Comparison of ENCODE assay signal across 13 mouse cellular contexts in genomic region chr11:78146707-78147543, GRCm38 (mm10). TPM values are rescaled to one million over a fixed set of nuclear protein-coding genes. Genes with fewer than 3 reads are reported as not detected.
DNase-seq lines count a peak whose midpoint lies in the region; ATAC-seq and TF ChIP-seq lines count a peak whose summit lies in the region.
"Had no signal": no experiment of that assay in that cellular context is flagged by ENCODE, and none has a peak within 500 bp of the region (broad histone marks: within the 10 kb centered on the region; RNA-seq: fewer than 3 reads in every experiment).

No protein-coding gene starts in this region.

- TF ChIP-seq CTCF in gastrocnemius, adult 2 months (IDR thresholded peaks at IDR 0.05), result peak; percentile 13; the same call in 1 of the 2 replicates
- TF ChIP-seq CTCF in kidney, postnatal 0 days (IDR thresholded peaks at IDR 0.05; ENCODE audit: low read depth), result no peak

- no peaks in the 10 kb centered on the region for H3K27me3 ChIP-seq in kidney, postnatal 0 days (ENCODE audit: insufficient read depth, low read length)
- no peaks in the 10 kb centered on the region for H3K27me3 ChIP-seq in kidney, embryonic 14.5 days (ENCODE audit: control insufficient read depth, insufficient read depth, low read length)
- H3K27me3 ChIP-seq in embryonic facial prominence, embryonic 14.5 days (replicated peaks; ENCODE audit: control insufficient read depth, insufficient read depth, low read length), result no peaks in the 10 kb centered on the region
- no peaks in the 10 kb centered on the region for H3K27me3 ChIP-seq in stomach, embryonic 15.5 days (replicated peaks)
- no peaks in the 10 kb centered on the region for H3K27me3 ChIP-seq in hindbrain, embryonic 14.5 days (ENCODE audit: control insufficient read depth, insufficient read depth, low read length)
- H3K27me3 ChIP-seq: forebrain, embryonic 15.5 days had no signal

- intact Hi-C loops in gastrocnemius, adult 2 months (cut with DNase I), result no loop called here

- no peaks in the 10 kb centered on the region for H3K4me1 ChIP-seq in kidney, postnatal 0 days (replicated peaks; ENCODE audit: insufficient read depth, low read length)
- H3K4me1 ChIP-seq in kidney, embryonic 14.5 days (ENCODE audit: control insufficient read depth, insufficient read depth, low read length), result no peaks in the 10 kb centered on the region
- H3K4me1 ChIP-seq in embryonic facial prominence, embryonic 14.5 days (ENCODE audit: control insufficient read depth, insufficient read depth, low read length), result no peaks in the 10 kb centered on the region
- H3K4me1 ChIP-seq in stomach, embryonic 15.5 days, result 0 out of 2 replicates have a peak, but pooled peaks cover 1% of the 10 kb centered on the region
- no peaks in the 10 kb centered on the region for H3K4me1 ChIP-seq in hindbrain, embryonic 14.5 days (replicated peaks; ENCODE audit: control insufficient read depth, insufficient read depth, low read length)

- H3K4me2 ChIP-seq in kidney, postnatal 0 days (ENCODE audit: low read length), result no peak overlapping the region
- H3K4me2 ChIP-seq in kidney, embryonic 14.5 days (replicated peaks; ENCODE audit: low read depth, low read length), result no peak overlapping the region
- H3K4me2 ChIP-seq in embryonic facial prominence, embryonic 14.5 days (ENCODE audit: low read depth, low read length), result no peak overlapping the region
- H3K4me2 ChIP-seq in stomach, embryonic 15.5 days, result no peak overlapping the region
- no peak overlapping the region for H3K4me2 ChIP-seq in hindbrain, embryonic 14.5 days (replicated peaks)
- H3K4me2 ChIP-seq: forebrain, embryonic 15.5 days; lung, embryonic 14.5 days had no signal

- H3K9ac ChIP-seq in kidney, postnatal 0 days (ENCODE audit: low read depth, low read length), result no peak overlapping the region
- no peak overlapping the region for H3K9ac ChIP-seq in kidney, embryonic 14.5 days (ENCODE audit: low read depth, low read length)
- no peak overlapping the region; the same call in 1 of the 2 replicates for H3K9ac ChIP-seq in embryonic facial prominence, embryonic 14.5 days (ENCODE audit: low read depth, low read length)
- no peak overlapping the region for H3K9ac ChIP-seq in stomach, embryonic 15.5 days
- no peak overlapping the region for H3K9ac ChIP-seq in hindbrain, embryonic 14.5 days
- H3K9ac ChIP-seq: forebrain, embryonic 15.5 days; lung, embryonic 14.5 days had no signal

- H3K9me3 ChIP-seq in kidney, postnatal 0 days (replicated peaks; ENCODE audit: low read length), result no peaks in the 10 kb centered on the region
- H3K9me3 ChIP-seq in kidney, embryonic 14.5 days (ENCODE audit: control insufficient read depth, low read length), result no peaks in the 10 kb centered on the region
- no peaks in the 10 kb centered on the region for H3K9me3 ChIP-seq in embryonic facial prominence, embryonic 14.5 days (ENCODE audit: control insufficient read depth, low read length)
- no peaks in the 10 kb centered on the region for H3K9me3 ChIP-seq in stomach, embryonic 15.5 days
- H3K9me3 ChIP-seq in hindbrain, embryonic 14.5 days (ENCODE audit: control insufficient read depth, low read length), result no peaks in the 10 kb centered on the region
- H3K9me3 ChIP-seq: forebrain, embryonic 15.5 days had no signal

- ATAC-seq in kidney, postnatal 0 days (replicated peaks; ENCODE audit: low FRiP score, low read depth), result peak; percentile 29; the same call in 1 of the 2 replicates
- no peak for ATAC-seq in kidney, embryonic 14.5 days (ENCODE audit: low FRiP score, low TSS enrichment)
- ATAC-seq in embryonic facial prominence, embryonic 14.5 days (ENCODE audit: low read depth), result peak; percentile 74; the same call in 1 of the 2 replicates
- peak; percentile 43; the same call in 1 of the 2 replicates for ATAC-seq in stomach, embryonic 15.5 days (ENCODE audit: insufficient read depth, low FRiP score, low read depth)
- ATAC-seq in hindbrain, embryonic 14.5 days (ENCODE audit: low FRiP score), result no peak
- ATAC-seq: forebrain, embryonic 15.5 days had no signal

- peaks cover 17% of the 10 kb centered on the region for H3K36me3 ChIP-seq in kidney, postnatal 0 days (ENCODE audit: insufficient read depth, low read length)
- peaks cover 42% of the 10 kb centered on the region; the same call in 1 of the 2 replicates for H3K36me3 ChIP-seq in kidney, embryonic 14.5 days (ENCODE audit: control insufficient read depth, insufficient read depth, low read length)
- peaks cover 75% of the 10 kb centered on the region for H3K36me3 ChIP-seq in embryonic facial prominence, embryonic 14.5 days (ENCODE audit: control insufficient read depth, insufficient read depth, low read length)
- H3K36me3 ChIP-seq in stomach, embryonic 15.5 days, result peaks cover 28% of the 10 kb centered on the region
- H3K36me3 ChIP-seq in hindbrain, embryonic 14.5 days (replicated peaks; ENCODE audit: control insufficient read depth, insufficient read depth), result peaks cover 88% of the 10 kb centered on the region

- no peak for DNase-seq in gastrocnemius, adult 2 months
- no peak for DNase-seq in gastrocnemius, postnatal 25 days
- no peak for DNase-seq in kidney, postnatal 0 days (ENCODE audit: low spot score)
- peak; percentile 47 for DNase-seq in embryonic facial prominence, embryonic 14.5 days (ENCODE audit: low spot score)
- no peak for DNase-seq in hindbrain, embryonic 14.5 days (ENCODE audit: low spot score)
- no peak for DNase-seq in cerebellum, adult 9-10 months
- DNase-seq: cerebellum, postnatal 36 days; kidney, adult 9 months; lung, embryonic 14.5 days; right cerebral cortex, postnatal 4 days had no signal

- 89% methylated on average over 6 of the region's 6 CpGs for WGBS in kidney, postnatal 0 days
- WGBS in kidney, embryonic 14.5 days, result 91% methylated on average over 6 of the region's 6 CpGs
- 75% methylated on average over 6 of the region's 6 CpGs for WGBS in embryonic facial prominence, embryonic 14.5 days
- WGBS in stomach, embryonic 15.5 days, result 75% methylated on average over 6 of the region's 6 CpGs
- 94% methylated on average over 6 of the region's 6 CpGs for WGBS in hindbrain, embryonic 14.5 days

- no peak overlapping the region for H3K4me3 ChIP-seq in gastrocnemius, adult 2 months
- H3K4me3 ChIP-seq in kidney, postnatal 0 days (replicated peaks; ENCODE audit: low read depth, low read length), result no peak overlapping the region
- H3K4me3 ChIP-seq in kidney, embryonic 14.5 days (ENCODE audit: low read length), result no peak overlapping the region
- no peak overlapping the region for H3K4me3 ChIP-seq in embryonic facial prominence, embryonic 14.5 days (ENCODE audit: low read depth, low read length)
- no peak overlapping the region for H3K4me3 ChIP-seq in stomach, embryonic 15.5 days (replicated peaks)
- H3K4me3 ChIP-seq in hindbrain, embryonic 14.5 days (replicated peaks; ENCODE audit: low read length), result no peak overlapping the region
- H3K4me3 ChIP-seq: forebrain, embryonic 15.5 days had no signal

- peak overlapping the region; percentile 44 for H3K27ac ChIP-seq in gastrocnemius, adult 2 months
- peak overlapping the region; percentile 56 for H3K27ac ChIP-seq in kidney, postnatal 0 days
- H3K27ac ChIP-seq in kidney, embryonic 14.5 days (ENCODE audit: low read depth, low read length), result no peak overlapping the region
- H3K27ac ChIP-seq in embryonic facial prominence, embryonic 14.5 days (replicated peaks; ENCODE audit: low read depth, low read length), result peak overlapping the region; percentile 61
- H3K27ac ChIP-seq in stomach, embryonic 15.5 days, result peak overlapping the region; percentile 73
- no peak overlapping the region for H3K27ac ChIP-seq in hindbrain, embryonic 14.5 days
- H3K27ac ChIP-seq: forebrain, embryonic 15.5 days had no signal

RNA-seq across cellular contexts. Expression of gene Traf4, which starts 18.5 kb away (rescaled TPM):
- 1 to 10 TPM; 2.1 to 2.8 TPM for total RNA-seq in gastrocnemius, adult 2 months (2021)
- 1 to 10 TPM; 2.9 to 4.0 TPM for total RNA-seq in gastrocnemius, postnatal 25 days (2021)
- 79.2 and 79.6 TPM in 2 replicates for polyA plus RNA-seq in kidney, postnatal 0 days (2015; fragmentation: Nextera tagmentation; extraction: Ambion mirVana)
- 68.2 and 111 TPM in 2 replicates for polyA plus RNA-seq in kidney, embryonic 14.5 days (2014; fragmentation: Nextera tagmentation; extraction: Ambion mirVana)
- 52.4 and 60.8 TPM in 2 replicates for polyA plus RNA-seq in embryonic facial prominence, embryonic 14.5 days (2014; fragmentation: Nextera tagmentation; extraction: Ambion mirVana)
- 57.3 and 67.4 TPM in 2 replicates for polyA plus RNA-seq in stomach, embryonic 15.5 days (2015; fragmentation: Nextera tagmentation; extraction: Ambion mirVana)
- 57.2 and 63.5 TPM in 2 replicates for polyA plus RNA-seq in hindbrain, embryonic 14.5 days (2014; fragmentation: Nextera tagmentation; extraction: Ambion mirVana)

RNA-seq across cellular contexts. Expression of gene Nek8, which starts 29.6 kb away (rescaled TPM):
- under 1 TPM; 0.36 to 0.75 TPM for total RNA-seq in gastrocnemius, adult 2 months (2021)
- total RNA-seq in gastrocnemius, postnatal 25 days (2021), result 1 to 10 TPM in 1 of 2 experiments, under 1 TPM in 1; 0.99 to 1.2 TPM
- polyA plus RNA-seq in kidney, postnatal 0 days (2015; fragmentation: Nextera tagmentation; extraction: Ambion mirVana), result 18.2 and 19.9 TPM in 2 replicates
- 15.8 and 20.6 TPM in 2 replicates for polyA plus RNA-seq in kidney, embryonic 14.5 days (2014; fragmentation: Nextera tagmentation; extraction: Ambion mirVana)
- 10.8 and 12.6 TPM in 2 replicates for polyA plus RNA-seq in embryonic facial prominence, embryonic 14.5 days (2014; fragmentation: Nextera tagmentation; extraction: Ambion mirVana)
- 15.4 and 18.2 TPM in 2 replicates for polyA plus RNA-seq in stomach, embryonic 15.5 days (2015; fragmentation: Nextera tagmentation; extraction: Ambion mirVana)
- polyA plus RNA-seq in hindbrain, embryonic 14.5 days (2014; fragmentation: Nextera tagmentation; extraction: Ambion mirVana), result 4.6 and 6.0 TPM in 2 replicates

RNA-seq across cellular contexts. Expression of gene Tlcd1, which starts 29.6 kb away (rescaled TPM):
- total RNA-seq in gastrocnemius, adult 2 months (2021), result 1 to 10 TPM; 1.3 to 1.7 TPM
- total RNA-seq in gastrocnemius, postnatal 25 days (2021), result 1 to 10 TPM; 1.9 to 2.4 TPM
- polyA plus RNA-seq in kidney, postnatal 0 days (2015; fragmentation: Nextera tagmentation; extraction: Ambion mirVana), result 43.4 and 46.6 TPM in 2 replicates
- polyA plus RNA-seq in kidney, embryonic 14.5 days (2014; fragmentation: Nextera tagmentation; extraction: Ambion mirVana), result 23.1 and 28.1 TPM in 2 replicates
- 22.2 and 23.8 TPM in 2 replicates for polyA plus RNA-seq in embryonic facial prominence, embryonic 14.5 days (2014; fragmentation: Nextera tagmentation; extraction: Ambion mirVana)
- 29.8 and 30.8 TPM in 2 replicates for polyA plus RNA-seq in stomach, embryonic 15.5 days (2015; fragmentation: Nextera tagmentation; extraction: Ambion mirVana)
- polyA plus RNA-seq in hindbrain, embryonic 14.5 days (2014; fragmentation: Nextera tagmentation; extraction: Ambion mirVana), result 13.4 and 16.6 TPM in 2 replicates

RNA-seq across cellular contexts. Expression of gene Rpl23a, which starts 36.5 kb away (rescaled TPM):
- 100 to 1,000 TPM; 760 to 970 TPM for total RNA-seq in gastrocnemius, adult 2 months (2021)
- total RNA-seq in gastrocnemius, postnatal 25 days (2021), result 100 to 1,000 TPM; 715 to 745 TPM
- 1,409 and 1,636 TPM in 2 replicates for polyA plus RNA-seq in kidney, postnatal 0 days (2015; fragmentation: Nextera tagmentation; extraction: Ambion mirVana)
- 1,650 and 2,291 TPM in 2 replicates for polyA plus RNA-seq in kidney, embryonic 14.5 days (2014; fragmentation: Nextera tagmentation; extraction: Ambion mirVana)
- polyA plus RNA-seq in embryonic facial prominence, embryonic 14.5 days (2014; fragmentation: Nextera tagmentation; extraction: Ambion mirVana), result 1,626 and 1,746 TPM in 2 replicates
- 1,236 and 1,312 TPM in 2 replicates for polyA plus RNA-seq in stomach, embryonic 15.5 days (2015; fragmentation: Nextera tagmentation; extraction: Ambion mirVana)
- polyA plus RNA-seq in hindbrain, embryonic 14.5 days (2014; fragmentation: Nextera tagmentation; extraction: Ambion mirVana), result 880 and 1,029 TPM in 2 replicates

RNA-seq across cellular contexts. Expression of gene Rab34, which starts 41.3 kb away (rescaled TPM):
- 1 to 10 TPM; 3.3 to 4.6 TPM for total RNA-seq in gastrocnemius, adult 2 months (2021)
- 1 to 10 TPM; 5.0 to 7.3 TPM for total RNA-seq in gastrocnemius, postnatal 25 days (2021)
- 129 and 131 TPM in 2 replicates for polyA plus RNA-seq in kidney, postnatal 0 days (2015; fragmentation: Nextera tagmentation; extraction: Ambion mirVana)
- polyA plus RNA-seq in kidney, embryonic 14.5 days (2014; fragmentation: Nextera tagmentation; extraction: Ambion mirVana), result 128 and 156 TPM in 2 replicates
- polyA plus RNA-seq in embryonic facial prominence, embryonic 14.5 days (2014; fragmentation: Nextera tagmentation; extraction: Ambion mirVana), result 136 and 156 TPM in 2 replicates
- polyA plus RNA-seq in stomach, embryonic 15.5 days (2015; fragmentation: Nextera tagmentation; extraction: Ambion mirVana), result 111 and 120 TPM in 2 replicates
- 46.4 and 53.2 TPM in 2 replicates for polyA plus RNA-seq in hindbrain, embryonic 14.5 days (2014; fragmentation: Nextera tagmentation; extraction: Ambion mirVana)

Comparison
In these comparisons a context has a peak if more than half of its experiments do, and no peak if none do; other contexts are left out.
1. H3K27ac ChIP-seq: peak in gastrocnemius, adult 2 months (single experiment), kidney, postnatal 0 days (single experiment), embryonic facial prominence, embryonic 14.5 days (single experiment) and stomach, embryonic 15.5 days (single experiment); none in kidney, embryonic 14.5 days (single experiment) and hindbrain, embryonic 14.5 days (single experiment).
2. ATAC-seq: peak in kidney, postnatal 0 days (single experiment), embryonic facial prominence, embryonic 14.5 days (single experiment) and stomach, embryonic 15.5 days (single experiment); none in kidney, embryonic 14.5 days (single experiment) and hindbrain, embryonic 14.5 days (single experiment).